Mouse (Mus musculus) B cell, adult 62 days (primary cell): ENCODE measurements around the gene Gm14412. TPM values are rescaled to one million over a fixed set of nuclear protein-coding genes. Genes with fewer than 3 reads are reported as not detected.

Source experiments
- total RNA-seq: library from RNA; stranded (reverse); gene quantifications from 4 replicates; pipeline ENCODE4 v1.2.4, GENCODE M21; 2023

Gene Gm14412
- total RNA-seq = 0.36 TPM in 1 of 4 replicates, not detected in the others

GRCm38 (mm10) chr2:177324257-177324733, at the start of gene Gm14412:
Gene Gm14412 (minus strand): TSS chr2:177324307.

DNA sequence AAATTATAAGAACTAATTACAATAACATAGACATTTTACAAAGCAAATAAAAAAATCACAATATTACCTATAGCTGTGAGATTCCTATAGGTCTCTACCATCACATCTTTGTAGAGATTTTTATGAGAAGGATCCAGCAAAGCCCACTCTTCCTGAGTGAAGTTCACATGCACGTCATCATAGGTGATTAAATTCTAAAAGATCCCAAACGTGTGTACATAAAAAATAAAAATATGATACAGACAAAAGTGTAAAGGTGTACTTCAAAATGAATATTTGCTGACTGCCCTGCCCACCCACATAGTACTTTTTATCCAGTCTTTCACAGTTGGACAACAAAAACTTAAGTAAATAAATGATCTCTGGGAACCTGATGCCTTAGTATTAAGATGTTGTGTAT, 57.2 kb downstream of the Gm14412 start, which contains the start of gene Gm14409:
Gene Gm14409, minus strand, starts transcription at position 101 of the 400 bp plus-strand sequence.

Other genes with a start within 250 kb of the Gm14412 start
- 0.63 TPM in 1 of 4 replicates, not detected in the others for gene Gm14401, start 250.0 kb downstream of the Gm14412 start, total RNA-seq
- 3.1 to 7.6 TPM (median 5.0 TPM) in 4 replicates for gene Gm14410, start 117.9 kb downstream of the Gm14412 start, total RNA-seq
- gene Gm14409, start 57.3 kb downstream of the Gm14412 start, total RNA-seq = 0.60 TPM in 1 of 4 replicates, not detected in the others
- gene Gm14418, start 74.0 kb upstream of the Gm14412 start, total RNA-seq = 0.69 to 4.7 TPM (median 0.98 TPM) in 4 replicates
- gene Zfp970, start 140.4 kb upstream of the Gm14412 start, total RNA-seq = 0.60 to 3.3 TPM (median 1.6 TPM) in 4 replicates
- gene Gm14403, start 173.9 kb upstream of the Gm14412 start, total RNA-seq = 2.7 to 6.0 TPM (median 4.1 TPM) in 4 replicates